Mouse (Mus musculus): ENCODE results near the gene Stx8. TPM values are rescaled to one million over a fixed set of nuclear protein-coding genes. Genes with fewer than 3 reads are reported as not detected.

The Stx8 gene
- polyA plus RNA-seq, 1 experiment from 2014 or later = 23.4 TPM

DNA sequence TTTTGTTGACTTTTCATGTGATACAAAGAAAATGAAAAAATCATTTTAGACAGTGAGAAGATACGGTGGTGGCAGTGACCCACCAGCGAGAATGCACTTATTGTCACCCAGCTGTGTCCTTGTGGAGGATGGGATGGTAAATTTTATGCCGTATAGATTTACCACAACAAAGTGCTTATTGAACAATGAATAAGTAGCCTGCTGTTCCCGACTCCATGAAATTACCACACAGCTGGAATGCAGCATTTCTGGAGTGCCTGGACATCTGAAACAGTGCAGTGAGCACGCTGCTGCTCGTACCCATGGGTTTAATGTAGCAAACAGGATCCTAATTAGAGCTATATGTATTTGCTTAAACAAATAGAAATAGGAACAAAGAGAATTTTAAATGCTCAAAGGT lies 155.7 kb downstream of the Stx8 start:
- DNase-seq = no peak
- H3K9me3 ChIP-seq (replicated peaks) = no peaks in the 10 kb centered on the region
- no peak for ATAC-seq (ENCODE audit: low read depth)
- 76% methylated on average over 6 of the region's 6 CpGs for WGBS (ENCODE audit: insufficient replicate concordance)
- no peaks in the 10 kb centered on the region for H3K27me3 ChIP-seq
- H3K9ac ChIP-seq = no peak overlapping the region
- H3K4me2 ChIP-seq = no peak overlapping the region
- H3K36me3 ChIP-seq = no peaks in the 10 kb centered on the region
- no peak overlapping the region for H3K4me3 ChIP-seq (replicated peaks)
- no peaks in the 10 kb centered on the region for H3K4me1 ChIP-seq (replicated peaks)
- H3K27ac ChIP-seq = no peak overlapping the region

DNA sequence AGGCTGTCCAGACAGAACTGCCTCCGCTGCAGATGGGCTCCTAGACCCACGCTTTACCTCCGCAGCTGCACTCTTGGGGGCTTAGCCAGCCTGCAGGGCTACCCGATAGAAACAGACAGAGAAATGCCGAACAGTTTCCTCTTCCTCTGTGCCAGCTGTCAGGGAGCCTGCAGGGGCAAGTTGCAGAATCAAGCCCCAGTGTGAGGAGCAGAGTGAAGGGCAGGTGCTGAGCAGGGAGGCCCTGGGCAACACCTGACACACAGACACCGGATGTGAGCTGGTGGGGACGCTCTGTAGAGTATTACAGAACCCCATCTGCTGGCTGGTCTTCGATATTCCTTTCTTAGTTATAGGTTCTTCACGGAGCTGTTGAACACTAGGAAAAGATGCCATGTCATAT lies 160.1 kb downstream of the Stx8 start:
- no peak for DNase-seq
- H3K27me3 ChIP-seq = no peaks in the 10 kb centered on the region
- no peak for ATAC-seq (ENCODE audit: low read depth)
- H3K9ac ChIP-seq = no peak overlapping the region
- no peak overlapping the region for H3K4me2 ChIP-seq
- H3K36me3 ChIP-seq = no peaks in the 10 kb centered on the region
- 82% methylated on average over 9 of the region's 9 CpGs for WGBS (ENCODE audit: insufficient replicate concordance)
- no peak overlapping the region for H3K4me3 ChIP-seq (replicated peaks)
- no peak overlapping the region for H3K27ac ChIP-seq
- no peaks in the 10 kb centered on the region for H3K4me1 ChIP-seq (replicated peaks)
- H3K9me3 ChIP-seq (replicated peaks) = no peaks in the 10 kb centered on the region

DNA sequence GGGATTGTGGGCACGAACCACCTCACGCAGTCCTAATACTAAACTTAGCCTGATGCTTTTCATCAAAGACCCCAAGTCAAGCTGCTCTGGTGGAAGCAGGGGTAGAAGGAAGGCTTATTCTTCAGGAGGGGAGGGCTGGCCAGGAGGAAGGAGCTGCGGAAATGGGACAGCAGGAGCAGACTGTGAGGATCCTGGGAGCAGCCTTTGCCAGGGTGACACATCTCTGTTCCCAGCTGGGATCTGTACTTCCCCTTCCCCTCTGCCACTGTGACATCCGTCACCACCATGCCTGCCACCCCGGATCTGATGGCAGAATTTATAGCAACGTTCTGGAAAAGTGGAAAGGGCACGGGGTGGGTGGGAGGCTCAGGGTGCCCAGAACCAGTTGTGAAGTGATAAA lies 168.5 kb downstream of the Stx8 start:
- ATAC-seq (ENCODE audit: low read depth) = no peak
- DNase-seq = no peak

GRCm38 (mm10) chr11:68135350-68135749 lies 169.4 kb downstream of the Stx8 start:
- ATAC-seq (ENCODE audit: low read depth) (no peak), DNase-seq (no peak)
- Histone ChIP-seq H3K4me1 (replicated peaks) (no peaks in the 10 kb centered on the region), H3K36me3 (no peaks in the 10 kb centered on the region), H3K4me2 (no peak overlapping the region), H3K27me3 (no peaks in the 10 kb centered on the region), H3K27ac (no peak overlapping the region), H3K9ac (no peak overlapping the region), H3K4me3 (replicated peaks) (no peak overlapping the region), H3K9me3 (replicated peaks) (no peaks in the 10 kb centered on the region)
- 26% methylated on average over 9 of the region's 9 CpGs for WGBS (ENCODE audit: insufficient replicate concordance)

More for the DNA sequence above, 168.5 kb downstream of the Stx8 start:
- Histone ChIP-seq H3K36me3 (no peaks in the 10 kb centered on the region), H3K4me1 (replicated peaks) (no peaks in the 10 kb centered on the region), H3K27ac (no peak overlapping the region), H3K9me3 (replicated peaks) (no peaks in the 10 kb centered on the region), H3K4me3 (replicated peaks) (no peak overlapping the region), H3K4me2 (no peak overlapping the region), H3K9ac (no peak overlapping the region), H3K27me3 (no peaks in the 10 kb centered on the region)
- 46% methylated on average over 7 of the region's 7 CpGs for WGBS (ENCODE audit: insufficient replicate concordance)

DNA sequence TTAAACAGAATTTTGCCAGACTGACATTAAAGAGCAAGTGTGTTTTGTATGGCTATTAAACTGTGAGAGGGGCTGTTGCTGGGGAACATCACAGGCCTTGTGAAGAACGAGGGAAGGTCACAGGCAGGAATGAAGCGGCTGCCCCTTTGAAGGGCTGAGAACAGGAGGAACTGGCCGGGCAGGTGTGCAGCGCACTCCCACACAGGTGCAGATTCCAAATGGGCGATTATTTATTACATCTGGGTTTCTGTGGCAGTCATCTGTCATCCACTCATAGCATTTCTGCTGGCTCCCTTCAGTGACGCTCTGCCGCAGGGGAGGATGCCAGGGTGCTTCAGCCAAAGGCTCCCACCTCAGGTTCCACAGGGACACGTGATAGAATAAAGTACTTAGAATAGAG lies 170.7 kb downstream of the Stx8 start:
- WGBS (ENCODE audit: insufficient replicate concordance) = 81% methylated on average over 8 of the region's 8 CpGs
- Histone ChIP-seq H3K9ac (no peak overlapping the region), H3K4me2 (no peak overlapping the region), H3K36me3 (no peaks in the 10 kb centered on the region), H3K4me3 (replicated peaks) (no peak overlapping the region), H3K27me3 (no peaks in the 10 kb centered on the region), H3K27ac (no peak overlapping the region), H3K9me3 (replicated peaks) (no peaks in the 10 kb centered on the region), H3K4me1 (replicated peaks) (no peaks in the 10 kb centered on the region)
- no peak for ATAC-seq (ENCODE audit: low read depth)
- no peak for DNase-seq

DNA sequence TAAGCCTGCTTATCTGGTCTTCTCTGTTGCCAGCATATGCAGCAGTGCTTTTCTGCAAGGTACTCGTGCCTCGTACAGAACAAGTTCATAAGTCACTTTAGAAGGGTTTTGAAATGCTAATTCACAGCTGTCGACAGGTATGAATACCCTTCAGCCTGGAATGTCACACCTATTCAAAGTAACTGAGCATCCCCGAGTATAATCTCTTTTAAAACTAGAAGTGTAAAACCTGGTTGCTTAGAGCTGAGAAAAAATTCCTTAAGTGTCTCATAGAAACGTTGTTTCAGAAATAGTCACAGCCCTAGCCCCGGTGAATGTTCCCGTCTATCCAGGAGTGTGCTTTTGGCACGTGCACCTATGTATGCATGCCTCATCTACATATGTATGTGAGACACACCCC lies 176.3 kb downstream of the Stx8 start:
- H3K36me3 ChIP-seq = no peaks in the 10 kb centered on the region
- DNase-seq (no peak), ATAC-seq (ENCODE audit: low read depth) (no peak)
- H3K9ac ChIP-seq = no peak overlapping the region
- no peaks in the 10 kb centered on the region for H3K4me1 ChIP-seq (replicated peaks)
- no peak overlapping the region for H3K4me2 ChIP-seq
- H3K9me3 ChIP-seq (replicated peaks) = no peaks in the 10 kb centered on the region
- no peaks in the 10 kb centered on the region for H3K27me3 ChIP-seq
- 48% methylated on average over 8 of the region's 8 CpGs for WGBS (ENCODE audit: insufficient replicate concordance)
- no peak overlapping the region for H3K4me3 ChIP-seq (replicated peaks)
- H3K27ac ChIP-seq = no peak overlapping the region

- no peak for DNase-seq
- H3K27ac ChIP-seq = no peak overlapping the region
- H3K9ac ChIP-seq = no peak overlapping the region
- H3K4me2 ChIP-seq = no peak overlapping the region
- no peak overlapping the region for H3K4me3 ChIP-seq (replicated peaks)
- H3K4me1 ChIP-seq (replicated peaks) = no peaks in the 10 kb centered on the region
- H3K36me3 ChIP-seq = no peaks in the 10 kb centered on the region
- ATAC-seq (ENCODE audit: low read depth) = no peak
- 39% methylated on average over 13 of the region's 13 CpGs for WGBS (ENCODE audit: insufficient replicate concordance)
- H3K27me3 ChIP-seq = no peaks in the 10 kb centered on the region
- no peaks in the 10 kb centered on the region for H3K9me3 ChIP-seq (replicated peaks)
Measured at GRCm38 (mm10) chr11:68144235-68145065, 178.5 kb downstream of the Stx8 start.

- Histone ChIP-seq H3K27ac (no peak overlapping the region), H3K9me3 (replicated peaks) (no peaks in the 10 kb centered on the region), H3K27me3 (no peaks in the 10 kb centered on the region), H3K4me2 (no peak overlapping the region), H3K4me1 (replicated peaks) (no peaks in the 10 kb centered on the region), H3K4me3 (replicated peaks) (no peak overlapping the region), H3K36me3 (no peaks in the 10 kb centered on the region), H3K9ac (no peak overlapping the region)
- 46% methylated on average over 13 of the region's 13 CpGs for WGBS (ENCODE audit: insufficient replicate concordance)
- ATAC-seq (ENCODE audit: low read depth) = no peak
- DNase-seq = no peak
Measured at GRCm38 (mm10) chr11:68145066-68145585, 179.1 kb downstream of the Stx8 start.

- ATAC-seq (ENCODE audit: low read depth) (no peak), DNase-seq (no peak)
- no peak overlapping the region for H3K27ac ChIP-seq
- no peak overlapping the region for H3K9ac ChIP-seq
- H3K36me3 ChIP-seq = no peaks in the 10 kb centered on the region
- H3K27me3 ChIP-seq = no peaks in the 10 kb centered on the region
- H3K4me3 ChIP-seq (replicated peaks) = no peak overlapping the region
- H3K4me1 ChIP-seq (replicated peaks) = no peaks in the 10 kb centered on the region
- no peaks in the 10 kb centered on the region for H3K9me3 ChIP-seq (replicated peaks)
- WGBS (ENCODE audit: insufficient replicate concordance) = 36% methylated on average over 17 of the region's 17 CpGs
- H3K4me2 ChIP-seq = no peak overlapping the region
Measured at GRCm38 (mm10) chr11:68145586-68146455, 179.8 kb downstream of the Stx8 start.

DNA sequence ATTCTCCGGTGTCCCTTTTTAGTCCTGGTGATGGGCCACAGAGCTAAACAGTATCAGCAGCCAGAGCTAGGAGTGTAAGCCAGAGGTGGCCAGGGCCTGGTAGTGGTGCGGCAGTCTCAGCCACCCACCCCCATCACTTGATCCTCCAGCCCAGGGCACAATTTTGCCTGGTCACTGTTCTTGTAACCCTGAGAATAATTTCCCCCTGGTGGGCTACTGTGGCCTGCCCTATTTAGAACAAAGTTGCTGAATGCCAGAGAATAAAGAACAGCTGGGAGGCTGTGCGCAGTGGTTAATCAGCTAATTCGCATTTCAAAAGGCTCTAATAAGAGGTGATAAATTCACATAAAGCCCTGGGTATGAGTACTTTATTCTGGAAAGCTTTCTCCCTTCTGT lies 180.5 kb downstream of the Stx8 start:
- DNase-seq = no peak
- Histone ChIP-seq H3K9me3 (replicated peaks) (no peaks in the 10 kb centered on the region), H3K4me1 (replicated peaks) (no peaks in the 10 kb centered on the region), H3K27ac (no peak overlapping the region), H3K36me3 (no peaks in the 10 kb centered on the region), H3K4me2 (no peak overlapping the region), H3K9ac (no peak overlapping the region), H3K4me3 (replicated peaks) (no peak overlapping the region), H3K27me3 (no peaks in the 10 kb centered on the region)
- WGBS (ENCODE audit: insufficient replicate concordance) = 72% methylated on average over 4 of the region's 4 CpGs
- ATAC-seq (ENCODE audit: low read depth) = no peak

DNA sequence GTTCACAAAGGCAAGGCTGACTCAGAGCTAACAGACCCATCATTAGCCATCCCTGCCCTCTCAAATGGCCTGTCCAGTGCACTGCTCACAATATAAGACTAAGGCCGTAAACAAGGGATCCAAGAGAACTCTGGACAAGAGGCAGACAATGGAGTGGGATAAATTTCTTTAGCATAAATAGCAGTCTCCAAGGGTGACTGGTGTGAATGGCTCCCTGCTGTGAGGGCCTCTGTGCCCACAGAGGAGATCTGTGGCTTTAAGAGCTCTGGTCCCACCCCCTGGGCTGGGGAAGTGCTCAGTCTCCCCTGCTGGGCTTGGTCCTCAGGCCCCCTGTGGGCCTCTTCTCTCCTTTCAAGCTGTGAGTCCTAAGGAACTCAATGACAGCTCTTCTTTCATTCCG lies 184.9 kb downstream of the Stx8 start:
- no peak overlapping the region for H3K4me2 ChIP-seq
- no peak overlapping the region for H3K27ac ChIP-seq
- H3K36me3 ChIP-seq = no peaks in the 10 kb centered on the region
- H3K4me3 ChIP-seq (replicated peaks) = no peak overlapping the region
- ATAC-seq (ENCODE audit: low read depth) (no peak), DNase-seq (no peak)
- no peaks in the 10 kb centered on the region for H3K4me1 ChIP-seq (replicated peaks)
- WGBS (ENCODE audit: insufficient replicate concordance) = 58% methylated on average over 2 of the region's 2 CpGs
- no peak overlapping the region for H3K9ac ChIP-seq
- H3K9me3 ChIP-seq (replicated peaks) = no peaks in the 10 kb centered on the region
- no peaks in the 10 kb centered on the region for H3K27me3 ChIP-seq

All from liver, embryonic 13.5 days (tissue).